Mouse (Mus musculus): ENCODE data around the gene Slc37a1.

DNA sequence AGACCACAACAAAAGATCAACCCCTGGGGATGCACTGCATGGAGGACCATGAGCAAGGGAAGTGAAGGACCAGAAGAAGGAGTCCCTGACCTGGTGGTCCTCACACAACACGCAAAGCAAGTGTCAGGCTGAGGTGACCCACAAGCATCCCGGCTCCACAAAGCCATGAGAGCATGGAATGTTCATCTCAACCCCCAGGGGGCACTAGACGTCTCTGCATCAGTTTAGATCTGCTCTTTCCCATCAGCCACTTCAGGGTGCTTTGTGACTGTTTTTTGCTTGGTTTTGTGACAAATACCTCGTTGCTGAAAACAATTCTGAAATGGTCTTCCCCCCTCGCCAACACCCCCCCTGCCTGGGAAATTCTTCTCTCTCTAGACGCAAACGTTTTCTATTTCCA is 91.4 kb downstream of the Slc37a1 start:
- TF ChIP-seq GATA1 (IDR thresholded peaks at IDR 0.05; ENCODE audit: borderline replicate concordance, low read length), result no peak
- no peak for TF ChIP-seq FLI1 (IDR thresholded peaks at IDR 0.05; ENCODE audit: low read length)

All from megakaryocyte, embryonic 14.5 days (primary cell).